Mouse (Mus musculus): Measurements from ENCODE around the gene Trdmt1. TPM values are rescaled to one million over a fixed set of nuclear protein-coding genes. Genes with fewer than 3 reads are reported as not detected.

The Trdmt1 gene
- total RNA-seq, 1 experiment: 7.4 TPM

- no peak for DNase-seq (ENCODE audit: low read depth, low spot score)
- Histone ChIP-seq H3K9ac (ENCODE audit: insufficient read depth, low read depth, low read length, poor library complexity, severe bottlenecking) (no peak overlapping the region), H3K4me1 (ENCODE audit: control insufficient read depth in 2 of 2, insufficient read depth in 2 of 2, low read length in 2 of 2, poor library complexity in 1 of 2) (no peaks in the 10 kb centered on the region), H3K36me3 (ENCODE audit: control insufficient read depth, insufficient read depth, low read length, poor library complexity, severe bottlenecking) (no peaks in the 10 kb centered on the region), H3K9me3 (ENCODE audit: control insufficient read depth, insufficient read depth, low read depth, low read length) (no peaks in the 10 kb centered on the region), H3K27ac (ENCODE audit: insufficient read depth, low read depth, low read length, poor library complexity, severe bottlenecking) (no peak overlapping the region), H3K4me3 (ENCODE audit: insufficient read depth in 1 of 2, low read depth in 1 of 2, low read length in 2 of 2, poor library complexity in 1 of 2, severe bottlenecking in 1 of 2) (no peak overlapping the region)
- in situ Hi-C loops (cut with MboI; ENCODE audit: low sequenced_read_pairs in 2 of 2, unreplicated experiment in 2 of 2): no loop called here
- TF ChIP-seq HCFC1 (IDR thresholded peaks at IDR 0.05; ENCODE audit: borderline replicate concordance, insufficient read depth, low read length) (no peak), MAFK (IDR thresholded peaks at IDR 0.05; ENCODE audit: insufficient read depth, low read depth, low read length) (no peak), CHD2 (IDR thresholded peaks at IDR 0.05; ENCODE audit: low read depth, low read length) (no peak), ZNF384 (IDR thresholded peaks at IDR 0.05; ENCODE audit: low read depth, low read length) (no peak), ZC3H11A (IDR thresholded peaks at IDR 0.05; ENCODE audit: borderline replicate concordance, low read depth, low read length) (no peak)
Measured at GRCm38 (mm10) chr2:13486470-13486869, 58.0 kb downstream of the Trdmt1 start.

GRCm38 (mm10) chr2:13484566-13484965 lies 59.9 kb downstream of the Trdmt1 start:
- in situ Hi-C loops (cut with MboI; ENCODE audit: low sequenced_read_pairs in 2 of 2, unreplicated experiment in 2 of 2): no loop called here
- no peak for TF ChIP-seq CHD2 (IDR thresholded peaks at IDR 0.05; ENCODE audit: low read depth, low read length)
- TF ChIP-seq HCFC1 (IDR thresholded peaks at IDR 0.05; ENCODE audit: borderline replicate concordance, insufficient read depth, low read length): no peak
- no peak for TF ChIP-seq MAFK (IDR thresholded peaks at IDR 0.05; ENCODE audit: insufficient read depth, low read depth, low read length)
- no peak for TF ChIP-seq ZC3H11A (IDR thresholded peaks at IDR 0.05; ENCODE audit: borderline replicate concordance, low read depth, low read length)
- no peak for TF ChIP-seq ZNF384 (IDR thresholded peaks at IDR 0.05; ENCODE audit: low read depth, low read length)

GRCm38 (mm10) chr2:13480744-13481143 lies 63.7 kb downstream of the Trdmt1 start:
- Histone ChIP-seq H3K4me1 (ENCODE audit: control insufficient read depth in 2 of 2, insufficient read depth in 2 of 2, low read length in 2 of 2, poor library complexity in 1 of 2) (no peaks in the 10 kb centered on the region), H3K4me3 (ENCODE audit: insufficient read depth in 1 of 2, low read depth in 1 of 2, low read length in 2 of 2, poor library complexity in 1 of 2, severe bottlenecking in 1 of 2) (no peak overlapping the region), H3K27ac (ENCODE audit: insufficient read depth, low read depth, low read length, poor library complexity, severe bottlenecking) (no peak overlapping the region), H3K36me3 (ENCODE audit: control insufficient read depth, insufficient read depth, low read length, poor library complexity, severe bottlenecking) (no peaks in the 10 kb centered on the region), H3K9me3 (ENCODE audit: control insufficient read depth, insufficient read depth, low read depth, low read length) (no peaks in the 10 kb centered on the region), H3K9ac (ENCODE audit: insufficient read depth, low read depth, low read length, poor library complexity, severe bottlenecking) (no peak overlapping the region)
- in situ Hi-C loops (cut with MboI; ENCODE audit: low sequenced_read_pairs in 2 of 2, unreplicated experiment in 2 of 2): no loop called here
- DNase-seq (ENCODE audit: low read depth, low spot score): no peak
- TF ChIP-seq MAFK (IDR thresholded peaks at IDR 0.05; ENCODE audit: insufficient read depth, low read depth, low read length) (no peak), ZC3H11A (IDR thresholded peaks at IDR 0.05; ENCODE audit: borderline replicate concordance, low read depth, low read length) (no peak), ZNF384 (IDR thresholded peaks at IDR 0.05; ENCODE audit: low read depth, low read length) (no peak), HCFC1 (IDR thresholded peaks at IDR 0.05; ENCODE audit: borderline replicate concordance, insufficient read depth, low read length) (no peak), CHD2 (IDR thresholded peaks at IDR 0.05; ENCODE audit: low read depth, low read length) (no peak)

More at GRCm38 (mm10) chr2:13484566-13484965, 59.9 kb downstream of the Trdmt1 start:
- Histone ChIP-seq H3K4me1 (ENCODE audit: control insufficient read depth in 2 of 2, insufficient read depth in 2 of 2, low read length in 2 of 2, poor library complexity in 1 of 2) (no peaks in the 10 kb centered on the region), H3K27ac (ENCODE audit: insufficient read depth, low read depth, low read length, poor library complexity, severe bottlenecking) (no peak overlapping the region), H3K36me3 (ENCODE audit: control insufficient read depth, insufficient read depth, low read length, poor library complexity, severe bottlenecking) (no peaks in the 10 kb centered on the region), H3K9me3 (ENCODE audit: control insufficient read depth, insufficient read depth, low read depth, low read length) (no peaks in the 10 kb centered on the region), H3K9ac (ENCODE audit: insufficient read depth, low read depth, low read length, poor library complexity, severe bottlenecking) (no peak overlapping the region), H3K4me3 (ENCODE audit: insufficient read depth in 1 of 2, low read depth in 1 of 2, low read length in 2 of 2, poor library complexity in 1 of 2, severe bottlenecking in 1 of 2) (no peak overlapping the region)
- no peak for DNase-seq (ENCODE audit: low read depth, low spot score)

GRCm38 (mm10) chr2:13479165-13479564 lies 65.3 kb downstream of the Trdmt1 start:
- in situ Hi-C loops (cut with MboI; ENCODE audit: low sequenced_read_pairs in 2 of 2, unreplicated experiment in 2 of 2): no loop called here
- TF ChIP-seq MAFK (IDR thresholded peaks at IDR 0.05; ENCODE audit: insufficient read depth, low read depth, low read length): no peak
- no peak for TF ChIP-seq HCFC1 (IDR thresholded peaks at IDR 0.05; ENCODE audit: borderline replicate concordance, insufficient read depth, low read length)
- TF ChIP-seq ZNF384 (IDR thresholded peaks at IDR 0.05; ENCODE audit: low read depth, low read length): no peak
- no peak for TF ChIP-seq ZC3H11A (IDR thresholded peaks at IDR 0.05; ENCODE audit: borderline replicate concordance, low read depth, low read length)
- TF ChIP-seq CHD2 (IDR thresholded peaks at IDR 0.05; ENCODE audit: low read depth, low read length): no peak
- no peak for DNase-seq (ENCODE audit: low read depth, low spot score)
- no peak overlapping the region for H3K27ac ChIP-seq (ENCODE audit: insufficient read depth, low read depth, low read length, poor library complexity, severe bottlenecking)
- H3K4me1 ChIP-seq (ENCODE audit: control insufficient read depth in 2 of 2, insufficient read depth in 2 of 2, low read length in 2 of 2, poor library complexity in 1 of 2): no peaks in the 10 kb centered on the region
- H3K9me3 ChIP-seq (ENCODE audit: control insufficient read depth, insufficient read depth, low read depth, low read length): no peaks in the 10 kb centered on the region
- no peak overlapping the region for H3K4me3 ChIP-seq (ENCODE audit: insufficient read depth in 1 of 2, low read depth in 1 of 2, low read length in 2 of 2, poor library complexity in 1 of 2, severe bottlenecking in 1 of 2)
- H3K36me3 ChIP-seq (ENCODE audit: control insufficient read depth, insufficient read depth, low read length, poor library complexity, severe bottlenecking): no peaks in the 10 kb centered on the region
- H3K9ac ChIP-seq (ENCODE audit: insufficient read depth, low read depth, low read length, poor library complexity, severe bottlenecking): no peak overlapping the region

GRCm38 (mm10) chr2:13470108-13470507 lies 74.4 kb downstream of the Trdmt1 start:
- in situ Hi-C loops (cut with MboI; ENCODE audit: low sequenced_read_pairs in 2 of 2, unreplicated experiment in 2 of 2): no loop called here
- no peak overlapping the region for H3K27ac ChIP-seq (ENCODE audit: insufficient read depth, low read depth, low read length, poor library complexity, severe bottlenecking)
- H3K4me1 ChIP-seq (ENCODE audit: control insufficient read depth in 2 of 2, insufficient read depth in 2 of 2, low read length in 2 of 2, poor library complexity in 1 of 2): no peaks in the 10 kb centered on the region
- no peak overlapping the region for H3K9ac ChIP-seq (ENCODE audit: insufficient read depth, low read depth, low read length, poor library complexity, severe bottlenecking)
- DNase-seq (ENCODE audit: low read depth, low spot score): no peak
- H3K4me3 ChIP-seq (ENCODE audit: insufficient read depth in 1 of 2, low read depth in 1 of 2, low read length in 2 of 2, poor library complexity in 1 of 2, severe bottlenecking in 1 of 2): no peak overlapping the region
- H3K36me3 ChIP-seq (ENCODE audit: control insufficient read depth, insufficient read depth, low read length, poor library complexity, severe bottlenecking): no peaks in the 10 kb centered on the region
- H3K9me3 ChIP-seq (ENCODE audit: control insufficient read depth, insufficient read depth, low read depth, low read length): no peaks in the 10 kb centered on the region
- TF ChIP-seq CHD2 (IDR thresholded peaks at IDR 0.05; ENCODE audit: low read depth, low read length) (no peak), ZC3H11A (IDR thresholded peaks at IDR 0.05; ENCODE audit: borderline replicate concordance, low read depth, low read length) (no peak), HCFC1 (IDR thresholded peaks at IDR 0.05; ENCODE audit: borderline replicate concordance, insufficient read depth, low read length) (no peak), ZNF384 (IDR thresholded peaks at IDR 0.05; ENCODE audit: low read depth, low read length) (no peak), MAFK (IDR thresholded peaks at IDR 0.05; ENCODE audit: insufficient read depth, low read depth, low read length) (no peak)
